Mouse (Mus musculus) naive thymus-derived CD4-positive, alpha-beta T cell, adult 2 months (primary cell): ENCODE results near the gene Il20rb.

Experiments used
- DNase-seq: peaks from one replicate; pipeline ENCODE4 v3.0.0-alpha.2; 2011; ENCODE audit warnings: low read depth

Gene Il20rb

DNA sequence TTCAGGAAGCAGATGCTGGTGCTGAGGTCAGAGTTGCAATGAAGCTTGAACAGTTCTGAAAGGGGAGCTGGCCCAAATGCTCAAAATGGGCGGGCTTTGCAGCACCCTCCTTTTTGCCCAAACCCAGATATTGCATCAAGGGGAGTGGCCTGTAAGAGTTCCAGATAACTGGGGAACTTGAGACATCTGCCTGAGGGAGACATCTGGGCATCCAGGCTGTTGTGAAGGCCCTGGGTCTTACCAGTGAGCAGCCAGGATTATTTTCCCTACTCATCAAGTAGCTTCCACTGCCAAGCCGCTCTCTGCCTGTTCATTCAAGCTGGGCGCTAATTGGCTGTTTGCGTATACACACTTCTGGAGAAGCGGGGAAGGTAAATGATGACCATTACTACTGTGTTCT lies at the start of gene Il20rb:
Il20rb (minus strand) TSS at position 358 of the 400 bp plus-strand sequence.
- no peak for DNase-seq

- no peak for DNase-seq
Measured at GRCm38 (mm10) chr9:100535618-100536262, 49.2 kb upstream of the Il20rb start.

GRCm38 (mm10) chr9:100534686-100535085 lies 48.1 kb upstream of the Il20rb start:
- DNase-seq, result no peak

- no peak for DNase-seq
Measured at GRCm38 (mm10) chr9:100532847-100533505, 46.4 kb upstream of the Il20rb start.

- no peak for DNase-seq
Measured at GRCm38 (mm10) chr9:100531296-100531695, 44.7 kb upstream of the Il20rb start.

- DNase-seq, result no peak
Measured at GRCm38 (mm10) chr9:100525225-100525624, 38.6 kb upstream of the Il20rb start.

GRCm38 (mm10) chr9:100522029-100522428 lies 35.4 kb upstream of the Il20rb start:
- DNase-seq, result peak; percentile 65

GRCm38 (mm10) chr9:100520586-100520985 lies 34.0 kb upstream of the Il20rb start:
- DNase-seq, result peak; percentile 70

DNA sequence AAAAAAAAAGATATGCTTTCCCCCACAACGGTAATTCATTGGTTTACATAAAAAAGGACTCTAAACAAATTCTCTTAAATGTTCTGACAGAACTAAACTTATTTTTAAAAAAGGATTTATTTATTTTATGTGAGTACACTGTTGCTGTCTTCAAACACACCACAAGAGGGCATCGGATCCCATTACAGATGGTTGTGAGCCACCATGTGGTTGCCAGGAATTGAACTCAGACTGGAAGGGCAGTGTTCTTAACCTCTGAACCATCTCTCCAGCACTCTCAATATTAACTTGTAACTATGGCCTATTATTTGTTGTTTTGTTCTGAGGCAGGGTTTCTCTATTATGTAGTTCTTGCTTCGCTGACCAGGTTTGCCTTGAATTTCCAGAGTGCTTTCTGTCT lies 33.4 kb upstream of the Il20rb start:
- DNase-seq, result peak; percentile 24

GRCm38 (mm10) chr9:100507581-100507980 lies 21.0 kb upstream of the Il20rb start:
- DNase-seq, result no peak

DNA sequence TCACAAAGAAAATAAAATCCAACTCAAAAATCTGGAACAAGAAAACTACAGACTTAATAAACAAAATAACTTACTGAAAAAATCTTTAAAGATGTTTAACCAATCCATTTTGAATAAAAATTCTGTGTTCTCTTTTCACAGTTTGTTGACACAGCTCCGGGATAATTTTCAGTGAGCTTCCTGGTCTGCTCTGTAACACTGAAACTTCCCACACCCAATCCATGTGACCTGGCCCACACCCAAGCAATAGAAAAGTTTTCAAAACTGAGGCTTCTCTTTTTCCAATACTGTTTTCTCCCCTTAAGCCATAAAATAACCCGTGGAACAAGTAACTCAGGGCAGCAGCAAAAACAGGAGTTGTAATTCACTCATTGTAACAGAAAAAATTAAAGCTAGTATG lies 20.1 kb upstream of the Il20rb start:
- DNase-seq, result no peak

DNA sequence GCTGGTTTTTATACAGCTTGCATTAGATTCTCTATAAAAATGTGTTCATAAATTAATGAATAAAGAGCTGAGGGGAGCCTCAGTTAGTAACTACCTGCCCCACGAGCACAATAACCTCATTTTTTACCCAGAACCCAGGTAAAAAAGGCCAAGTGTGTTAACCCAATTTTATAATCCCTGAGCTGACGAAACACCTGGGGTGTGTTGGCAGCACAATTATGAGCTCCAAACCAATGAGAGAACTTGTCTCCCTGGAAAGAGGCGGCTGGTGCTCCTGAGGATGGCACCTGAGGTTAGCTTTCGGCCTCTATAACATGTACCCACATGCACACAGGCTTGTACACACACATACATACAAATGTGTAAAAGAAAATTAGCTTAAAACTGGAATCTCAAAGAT lies 18.9 kb upstream of the Il20rb start:
- DNase-seq, result no peak

GRCm38 (mm10) chr9:100493611-100494261 lies 7.1 kb upstream of the Il20rb start:
- DNase-seq, result peak; percentile 61

DNA sequence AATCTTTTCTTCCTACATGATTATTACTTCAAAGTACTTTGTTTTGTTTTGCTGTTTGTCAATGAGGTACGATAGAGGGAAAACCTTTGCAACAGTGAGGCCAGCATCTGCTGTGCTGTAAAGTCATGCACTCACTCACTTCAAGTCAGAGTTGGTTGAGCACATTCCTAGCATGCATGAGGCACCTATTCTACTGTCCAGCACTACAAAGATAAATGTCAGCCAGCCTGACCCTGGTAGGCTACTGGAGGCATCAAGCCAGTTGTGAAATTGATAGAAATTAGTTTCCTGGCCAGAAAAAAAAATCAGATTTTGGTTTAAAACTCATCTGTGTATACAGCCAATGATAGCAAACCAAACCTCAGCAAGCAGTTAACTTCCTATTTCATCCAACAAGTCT lies 4.8 kb upstream of the Il20rb start:
- DNase-seq, result no peak

GRCm38 (mm10) chr9:100488969-100489368 lies 2.4 kb upstream of the Il20rb start:
- no peak for DNase-seq

DNA sequence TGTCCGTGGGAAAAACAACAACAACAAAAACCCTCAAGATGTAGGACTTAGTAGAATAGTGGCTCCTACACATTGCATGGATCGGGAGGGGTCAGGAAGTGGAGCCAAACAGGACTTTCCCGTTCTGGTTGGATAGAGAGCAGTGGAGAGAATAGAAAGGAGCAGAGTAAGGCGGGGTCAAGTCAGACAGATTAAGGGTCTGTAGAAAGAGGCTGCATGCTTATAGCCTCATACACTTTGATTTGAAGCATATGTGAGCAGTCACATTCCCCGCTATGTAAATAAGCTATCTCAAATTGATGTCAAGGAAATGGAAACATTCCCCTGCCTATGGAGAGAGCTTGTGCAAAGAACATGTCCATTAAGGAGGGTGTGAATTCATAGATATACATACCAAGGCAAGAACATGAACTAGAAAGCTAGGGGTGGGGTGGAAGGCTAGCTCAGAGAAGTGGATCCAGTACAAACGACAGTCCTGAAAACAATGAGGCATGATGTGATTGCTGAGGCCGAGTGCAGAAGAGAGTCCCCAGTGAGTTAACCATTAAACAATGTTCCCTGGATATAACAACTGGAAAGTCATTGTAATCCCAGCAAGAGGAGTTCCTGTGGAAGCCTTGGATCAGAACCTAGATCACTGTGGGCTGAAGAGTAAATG lies 1.6 kb upstream of the Il20rb start:
- DNase-seq, result no peak

- no peak for DNase-seq
Measured at GRCm38 (mm10) chr9:100483318-100483717, 3.3 kb downstream of the Il20rb start.

DNA sequence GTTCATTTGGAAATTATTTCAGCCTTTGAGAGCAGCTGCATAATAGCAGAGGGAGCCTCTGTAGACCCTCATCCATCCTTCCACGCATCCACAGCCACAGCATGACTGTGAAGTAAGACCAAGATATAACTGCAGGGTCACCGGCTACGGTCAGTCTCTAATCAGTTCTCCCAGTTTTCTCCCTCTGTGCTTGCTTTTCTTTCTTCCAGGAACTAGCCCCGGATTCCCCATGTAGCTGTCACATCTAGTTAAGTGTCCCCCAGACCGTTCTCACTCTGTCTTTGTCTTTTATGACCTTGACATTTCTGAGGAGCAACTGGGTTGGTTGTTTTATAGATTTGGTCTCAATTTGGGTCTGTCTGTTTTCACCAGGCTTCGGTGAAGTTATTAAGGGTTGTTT lies 5.0 kb downstream of the Il20rb start:
- no peak for DNase-seq

GRCm38 (mm10) chr9:100474056-100474455 lies 12.5 kb downstream of the Il20rb start:
- DNase-seq, result no peak

DNA sequence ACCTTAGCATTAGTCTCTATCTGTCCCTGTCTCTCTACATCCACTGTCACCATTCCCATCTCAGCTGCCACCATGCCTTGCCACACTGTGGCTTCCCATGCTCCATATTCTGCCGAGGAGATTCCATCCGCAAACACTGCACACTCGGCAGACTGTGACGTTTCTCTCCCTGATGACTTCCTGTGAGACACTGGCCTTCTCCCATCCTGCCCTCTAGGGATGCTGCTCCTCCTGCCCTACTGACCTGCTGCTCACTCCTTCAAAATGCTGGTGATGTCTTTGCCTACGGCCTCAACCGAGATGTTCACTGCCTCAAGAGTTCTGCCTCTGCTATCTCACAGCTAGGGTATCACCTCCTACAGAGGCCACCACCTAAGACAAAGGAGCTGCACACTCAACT lies 13.2 kb downstream of the Il20rb start:
- DNase-seq, result no peak

DNA sequence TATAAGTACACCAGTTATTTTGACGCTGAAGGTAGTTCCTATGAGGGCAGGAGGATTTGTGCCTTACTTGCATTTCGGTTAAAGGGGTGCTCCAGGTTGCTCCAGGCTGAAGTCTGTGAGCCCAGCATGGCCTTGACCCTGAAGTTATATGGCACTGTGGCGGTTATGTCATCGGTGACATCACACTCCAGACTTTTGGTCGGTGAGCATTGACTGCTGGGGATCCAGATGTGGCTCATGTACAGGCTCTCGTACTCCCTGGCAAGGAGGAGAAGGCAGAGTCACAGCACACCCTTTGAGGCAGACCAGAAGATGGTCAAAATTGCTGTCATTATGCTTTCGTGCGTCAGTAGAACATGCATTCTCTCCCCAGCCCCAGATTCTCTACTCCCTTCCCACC lies 13.7 kb downstream of the Il20rb start:
- no peak for DNase-seq

GRCm38 (mm10) chr9:100471605-100471953 lies 15.0 kb downstream of the Il20rb start:
- DNase-seq, result no peak
